Mouse (Mus musculus) heart, postnatal 25 days (tissue): ENCODE measurements around the gene Hs3st4. TPM values are rescaled to one million over a fixed set of nuclear protein-coding genes. Genes with fewer than 3 reads are reported as not detected.

Experiments used
- DNase-seq: peaks from one replicate; pipeline ENCODE4 v3.0.0; 2022; ENCODE audit warnings: low spot score
- intact Hi-C: fragments of 180-260 bp; cut with DNase I; formaldehyde crosslinking; loops from one replicate; pipeline ENCODE4 v1.15.1; 2025
- total RNA-seq, 2 experiments: library from RNA; stranded (reverse); gene quantifications; 2 replicates each; pipeline ENCODE4 v1.2.3; 2021

The Hs3st4 gene
- total RNA-seq, 2 experiments from 2014 or later: 0.16 TPM; not detected in 1

GRCm38 (mm10) chr7:124129019-124129418, 146.3 kb downstream of the Hs3st4 start:
- DNase-seq: no peak
- intact Hi-C loops: loop anchor here (5.0 kb wide), 2 partner anchors 653 to 1053 kb away; no protein-coding TSS in a partner anchor

GRCm38 (mm10) chr7:124131312-124131711, 148.6 kb downstream of the Hs3st4 start:
- DNase-seq: peak; percentile 8
- intact Hi-C loops: loop anchor here (2.0 kb wide), 1 partner anchor 1261 kb away; no protein-coding TSS in a partner anchor

DNA sequence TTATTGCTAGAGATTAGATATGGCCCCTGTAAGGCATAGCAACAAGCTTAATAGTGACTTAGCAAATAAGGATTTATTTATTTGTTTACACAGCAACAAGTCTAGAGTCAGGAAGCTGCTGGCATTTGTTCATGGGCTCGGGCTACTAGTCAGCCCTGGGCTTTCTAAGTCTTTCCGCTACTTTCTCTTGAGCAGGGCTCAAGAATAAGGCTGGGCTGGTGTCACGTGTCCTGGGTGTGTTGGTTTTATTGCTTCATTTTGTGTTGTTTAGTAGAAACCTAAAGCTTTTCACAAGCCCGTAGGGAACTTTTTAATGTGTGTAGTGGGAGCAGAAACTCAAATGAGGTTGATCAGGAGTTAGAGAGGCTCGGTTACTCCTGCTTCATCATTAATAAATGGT, 153.5 kb downstream of the Hs3st4 start:
- intact Hi-C loops: no loop called here

GRCm38 (mm10) chr7:124141229-124141628, 158.6 kb downstream of the Hs3st4 start:
- intact Hi-C loops: no loop called here
- DNase-seq: no peak

More for the DNA sequence above, 153.5 kb downstream of the Hs3st4 start:
- DNase-seq: no peak

DNA sequence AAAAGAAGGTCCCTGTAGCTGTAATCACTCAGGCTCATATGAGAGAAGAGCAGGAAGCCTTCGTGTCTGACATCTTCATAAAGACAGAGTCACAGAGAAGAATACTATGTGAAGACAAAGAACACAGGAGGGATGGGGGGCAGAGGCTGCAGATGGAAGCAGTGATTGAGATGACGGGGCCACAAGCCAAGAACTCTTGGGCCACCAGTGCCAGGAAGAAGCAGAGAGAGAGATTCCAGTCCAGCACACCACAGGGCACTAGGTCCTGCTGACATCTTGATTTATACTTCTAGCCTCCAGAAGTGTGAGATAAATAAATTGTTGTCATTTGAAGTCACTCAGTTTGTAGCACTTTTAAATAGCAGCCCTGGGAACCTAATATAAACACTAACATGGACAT, 168.2 kb downstream of the Hs3st4 start:
- no peak for DNase-seq
- intact Hi-C loops: no loop called here

DNA sequence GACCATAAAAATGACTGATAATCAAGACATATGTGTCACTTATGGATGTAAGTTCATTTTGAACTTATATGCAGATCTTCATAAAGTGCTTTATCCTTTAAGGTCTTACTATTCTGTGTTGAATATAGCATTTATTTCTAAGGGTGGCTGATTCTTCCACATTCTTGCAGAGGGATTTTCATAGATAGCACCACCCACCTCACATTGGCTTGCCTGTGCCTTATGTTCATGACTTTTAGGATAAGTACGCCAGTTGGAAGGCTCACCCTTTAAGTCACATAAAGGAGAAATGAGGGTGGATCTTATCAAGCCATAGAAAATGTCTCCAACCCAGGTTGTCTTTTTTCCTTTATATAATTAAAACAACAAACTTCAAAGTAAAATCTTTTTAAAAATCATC, 180.6 kb downstream of the Hs3st4 start:
- intact Hi-C loops: no loop called here
- DNase-seq: no peak

GRCm38 (mm10) chr7:124166229-124166628, 183.6 kb downstream of the Hs3st4 start:
- intact Hi-C loops: no loop called here
- DNase-seq: no peak

- intact Hi-C loops: no loop called here
- DNase-seq: no peak
Measured at GRCm38 (mm10) chr7:124168796-124169195, 186.1 kb downstream of the Hs3st4 start.

DNA sequence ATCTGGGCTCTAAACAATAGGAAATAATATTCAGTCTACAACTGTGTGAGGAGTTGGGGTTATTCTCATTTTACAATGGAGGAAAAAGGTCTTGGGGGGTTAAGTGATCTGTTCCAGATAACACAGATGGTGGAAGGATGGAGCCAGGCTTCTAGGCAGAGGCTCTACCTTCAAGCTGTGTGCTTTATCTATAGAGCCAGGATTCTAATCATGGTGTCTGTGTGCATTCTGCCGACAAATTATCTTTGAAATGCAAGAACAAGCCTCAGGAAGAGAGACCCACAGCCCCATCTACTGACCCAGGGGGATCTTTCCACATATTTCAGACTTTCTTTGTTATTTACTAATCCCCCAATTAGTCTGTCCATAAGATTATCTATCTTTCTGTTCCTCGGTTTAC, 187.3 kb downstream of the Hs3st4 start:
- intact Hi-C loops: no loop called here
- DNase-seq: no peak

GRCm38 (mm10) chr7:124171992-124172391, 189.3 kb downstream of the Hs3st4 start:
- no peak for DNase-seq
- intact Hi-C loops: no loop called here

GRCm38 (mm10) chr7:124180926-124181325, 198.3 kb downstream of the Hs3st4 start:
- DNase-seq: no peak
- intact Hi-C loops: no loop called here

DNA sequence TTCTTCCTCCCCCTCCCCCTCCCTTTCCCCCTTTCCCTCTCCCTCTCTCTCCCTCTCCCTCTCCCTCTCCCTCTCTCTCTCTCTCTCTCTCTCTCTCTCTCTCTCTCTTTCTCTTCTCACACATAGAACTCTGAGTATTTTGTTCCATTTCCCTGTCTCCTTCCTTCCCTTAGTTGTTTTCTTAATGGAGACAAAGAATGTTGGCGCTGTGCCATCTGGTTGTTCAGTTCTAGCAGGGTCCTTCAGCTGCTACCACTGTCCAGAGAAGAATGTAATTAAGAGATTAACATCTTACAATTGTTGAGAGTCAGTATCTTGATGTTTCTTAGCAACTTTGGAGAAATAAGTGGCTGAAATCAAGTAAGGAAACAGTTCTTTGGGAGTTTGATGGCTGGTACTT, 202.0 kb downstream of the Hs3st4 start:
- DNase-seq: no peak
- intact Hi-C loops: no loop called here

DNA sequence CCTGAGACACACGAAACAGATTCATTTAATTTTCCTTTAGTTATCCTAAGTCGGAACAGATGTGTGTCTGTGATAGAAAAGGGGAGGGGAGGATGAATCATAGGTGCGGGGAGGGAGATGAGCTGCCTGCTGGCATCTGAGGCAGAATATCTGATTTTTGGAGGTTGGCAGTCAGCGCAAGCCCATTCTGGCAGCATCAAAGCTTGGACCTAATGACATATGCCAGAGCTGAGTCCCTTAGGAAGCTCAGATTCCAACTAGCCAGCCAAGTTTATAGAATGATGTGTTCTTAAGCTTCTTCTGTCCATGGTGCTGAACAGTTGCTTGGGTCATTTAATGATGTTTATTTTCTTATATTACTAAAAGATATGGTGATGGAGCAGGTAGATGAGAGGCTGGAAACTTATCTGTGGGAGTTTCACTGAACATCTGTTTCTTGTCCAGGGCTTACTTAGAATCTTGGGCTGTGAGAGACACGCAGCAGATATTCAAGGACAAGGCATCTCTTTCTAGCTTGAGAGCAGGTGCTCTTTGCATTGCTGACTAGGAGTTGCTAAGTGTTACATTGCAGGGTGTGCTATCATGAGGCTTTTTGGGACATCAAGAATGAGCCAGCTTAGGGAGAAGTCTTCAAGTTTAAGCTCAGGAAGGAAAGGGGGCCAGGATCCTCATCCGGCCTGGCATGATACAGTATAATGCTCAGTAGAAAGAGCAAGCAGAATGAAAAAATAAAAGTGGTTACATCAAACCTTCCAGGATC, 216.3 kb downstream of the Hs3st4 start:
- intact Hi-C loops: no loop called here
- no peak for DNase-seq

DNA sequence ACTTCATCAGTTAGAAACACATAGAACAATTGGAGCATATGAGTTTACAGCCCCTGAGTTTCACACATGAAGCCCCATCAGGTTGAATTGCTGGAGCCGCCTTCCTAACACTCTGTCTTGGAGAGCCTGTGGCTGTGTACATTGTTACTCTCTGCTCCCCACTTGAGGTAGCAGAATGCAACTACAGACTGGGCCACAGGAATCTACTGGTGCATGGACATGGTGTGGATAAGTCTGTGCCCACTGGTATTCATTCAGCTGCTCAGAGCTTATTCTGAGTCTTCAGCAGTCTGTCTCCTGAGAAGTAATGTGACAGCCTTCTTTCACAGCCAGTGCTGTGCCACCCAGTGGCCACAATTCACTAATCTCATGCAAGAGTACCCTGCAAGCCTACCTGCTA, 234.3 kb downstream of the Hs3st4 start:
- DNase-seq: no peak
- intact Hi-C loops: no loop called here

DNA sequence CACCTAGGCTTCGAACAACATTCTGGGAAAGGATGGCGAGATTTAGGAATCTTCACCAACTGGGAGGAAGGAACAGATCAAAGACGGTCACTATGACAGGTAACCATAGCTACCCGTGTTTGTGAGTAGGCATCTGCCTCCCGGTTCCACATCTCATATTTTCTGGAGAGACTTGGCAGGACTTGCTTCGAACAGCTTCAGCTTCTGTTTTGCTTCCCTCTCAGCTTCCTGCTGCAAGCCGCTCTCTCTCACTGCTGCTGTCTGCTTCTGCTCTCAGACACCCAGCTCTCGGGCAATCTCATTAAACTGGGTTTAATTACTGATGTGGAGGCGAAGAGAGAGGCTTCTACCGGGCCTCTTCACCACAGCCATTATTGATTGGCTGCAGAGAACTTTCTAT, 237.9 kb downstream of the Hs3st4 start:
- DNase-seq: no peak
- intact Hi-C loops: no loop called here

- intact Hi-C loops: no loop called here
- no peak for DNase-seq
Measured at GRCm38 (mm10) chr7:124237896-124238670, 255.4 kb downstream of the Hs3st4 start.

- intact Hi-C loops: no loop called here
Measured at GRCm38 (mm10) chr7:124239903-124240647, 257.4 kb downstream of the Hs3st4 start.

DNA sequence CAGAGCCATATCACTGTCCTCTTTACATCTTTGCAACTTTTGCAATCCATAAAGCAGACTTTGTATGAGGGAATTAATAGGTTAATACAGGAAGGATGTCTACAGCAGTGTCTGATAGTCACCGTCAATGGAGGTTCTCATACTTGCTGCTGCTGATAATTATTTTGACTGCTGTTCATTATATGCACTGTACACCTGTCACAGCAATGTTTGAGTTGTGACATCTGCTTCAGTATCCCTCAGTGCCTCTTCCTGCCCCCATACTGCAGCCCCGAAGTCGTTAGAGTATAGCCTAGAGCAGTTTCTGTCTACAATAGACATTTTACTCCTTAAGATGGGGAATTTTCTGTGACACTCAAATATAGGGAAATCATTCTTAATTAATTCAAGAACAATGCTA, 267.2 kb downstream of the Hs3st4 start:
- intact Hi-C loops: no loop called here
- no peak for DNase-seq

More at GRCm38 (mm10) chr7:124239903-124240647, 257.4 kb downstream of the Hs3st4 start:
- no peak for DNase-seq

DNA sequence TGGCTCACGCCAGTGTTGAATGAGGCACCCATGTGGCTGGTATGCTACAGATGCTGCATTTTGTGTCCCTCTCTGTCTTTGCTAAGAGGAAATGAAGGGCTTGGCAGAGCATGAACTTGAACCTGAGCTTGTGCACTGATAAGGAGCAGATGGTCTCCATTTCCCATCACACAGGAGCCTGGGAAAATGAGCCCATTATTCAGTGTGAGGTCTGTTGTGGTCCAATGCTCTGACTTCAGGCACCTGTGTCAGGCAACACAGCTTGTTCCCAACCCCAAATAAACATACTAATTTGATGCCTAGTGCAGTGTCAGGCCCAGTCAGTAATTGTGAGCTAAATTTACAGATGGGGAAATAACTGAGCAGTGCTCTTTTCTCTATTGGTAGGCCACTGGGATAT, 267.9 kb downstream of the Hs3st4 start:
- intact Hi-C loops: no loop called here
- no peak for DNase-seq

- no peak for DNase-seq
- intact Hi-C loops: no loop called here
Measured at GRCm38 (mm10) chr7:124258419-124258818, 275.8 kb downstream of the Hs3st4 start.
